Mouse (Mus musculus) ES-Bruce4 (cell line): ENCODE results near the gene Maats1. TPM values are rescaled to one million over a fixed set of nuclear protein-coding genes. Genes with fewer than 3 reads are reported as not detected.

Experiments used
- H3K27ac ChIP-seq: 2 replicates; pipeline ENCODE4 v1.5.1; 2012; ENCODE audit warnings: low read length, inconsistent platforms; ENCODE audit not compliant: insufficient read depth
- H3K27me3 ChIP-seq: 2 replicates; pipeline ENCODE4 v1.6.1; 2012; ENCODE audit warnings: mild to moderate bottlenecking, low read length, inconsistent platforms; ENCODE audit not compliant: control insufficient read depth, poor library complexity, insufficient read depth, severe bottlenecking
- H3K36me3 ChIP-seq: 2 replicates; pipeline ENCODE4 v1.6.1; 2012; ENCODE audit warnings: inconsistent platforms, mild to moderate bottlenecking, low read length, moderate library complexity; ENCODE audit not compliant: control insufficient read depth, poor library complexity, insufficient read depth, severe bottlenecking
- H3K4me1 ChIP-seq: one replicate; pipeline ENCODE4 v1.8.1; 2011; ENCODE audit warnings: low read length; ENCODE audit not compliant: control insufficient read depth, insufficient read depth
- H3K4me3 ChIP-seq: 2 replicates; pipeline ENCODE4 v1.5.1; 2011; ENCODE audit warnings: low read depth, mild to moderate bottlenecking, low read length
- H3K9ac ChIP-seq: 2 replicates; pipeline ENCODE4 v1.6.1; 2012; ENCODE audit warnings: low read depth, mild to moderate bottlenecking, inconsistent platforms; ENCODE audit not compliant: poor library complexity, severe bottlenecking
- H3K9me3 ChIP-seq: replicated peaks from 2 replicates; pipeline ENCODE4 v1.6.1; 2012; ENCODE audit warnings: mild to moderate bottlenecking, low read length, inconsistent platforms; ENCODE audit not compliant: control insufficient read depth, poor library complexity, insufficient read depth, severe bottlenecking
- CTCF ChIP-seq: IDR thresholded peaks from one replicate; pipeline ENCODE4 v1.8.1; 2011; ENCODE audit warnings: low read depth, low read length
- EP300 ChIP-seq: IDR thresholded peaks from 2 replicates; pipeline ENCODE4 v1.6.1; 2011; ENCODE audit warnings: low read depth, low read length; ENCODE audit not compliant: insufficient read depth
- POLR2A ChIP-seq: IDR thresholded peaks from one replicate; pipeline ENCODE4 v1.8.1; 2011; ENCODE audit warnings: low read length; ENCODE audit not compliant: insufficient read depth
- polyA plus RNA-seq: library from polyadenylated mRNA; stranded (reverse); fragments of >200 nt; gene quantifications from 2 replicates; pipeline ENCODE4 v1.2.4, GENCODE M21; 2011; ENCODE audit warnings: low read depth; ENCODE audit not compliant: missing spikeins, insufficient read depth, insufficient read length

Maats1 gene
- polyA plus RNA-seq, 1 experiment: 0.58 TPM

DNA sequence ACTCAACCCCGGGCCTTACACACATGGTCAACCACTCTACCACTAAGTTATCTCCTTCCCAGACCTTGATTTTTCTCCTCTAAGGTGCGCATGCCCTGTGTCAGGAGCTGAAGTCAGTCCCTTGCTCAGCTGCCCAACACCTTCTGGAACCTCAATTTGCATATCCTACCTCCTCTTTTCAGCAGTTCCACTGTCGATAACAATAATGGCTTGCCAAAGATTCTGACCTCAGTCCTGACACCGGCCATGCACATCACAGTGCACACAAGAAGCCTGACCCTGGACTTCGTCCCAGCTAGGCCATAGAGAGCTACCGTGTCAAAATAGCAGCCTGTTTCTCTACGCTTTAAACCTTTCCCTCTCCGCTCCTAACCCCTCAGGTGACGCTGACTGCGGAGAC is 31.5 kb upstream of the Maats1 start:
- no peak overlapping the region for H3K9ac ChIP-seq
- H3K9me3 ChIP-seq: no peaks in the 10 kb centered on the region
- no peaks in the 10 kb centered on the region for H3K36me3 ChIP-seq
- no peak for TF ChIP-seq EP300
- no peak for TF ChIP-seq POLR2A
- no peak for TF ChIP-seq CTCF
- H3K4me1 ChIP-seq: no peaks in the 10 kb centered on the region
- H3K27me3 ChIP-seq: no peaks in the 10 kb centered on the region
- H3K4me3 ChIP-seq: no peak overlapping the region
- H3K27ac ChIP-seq: no peak overlapping the region

DNA sequence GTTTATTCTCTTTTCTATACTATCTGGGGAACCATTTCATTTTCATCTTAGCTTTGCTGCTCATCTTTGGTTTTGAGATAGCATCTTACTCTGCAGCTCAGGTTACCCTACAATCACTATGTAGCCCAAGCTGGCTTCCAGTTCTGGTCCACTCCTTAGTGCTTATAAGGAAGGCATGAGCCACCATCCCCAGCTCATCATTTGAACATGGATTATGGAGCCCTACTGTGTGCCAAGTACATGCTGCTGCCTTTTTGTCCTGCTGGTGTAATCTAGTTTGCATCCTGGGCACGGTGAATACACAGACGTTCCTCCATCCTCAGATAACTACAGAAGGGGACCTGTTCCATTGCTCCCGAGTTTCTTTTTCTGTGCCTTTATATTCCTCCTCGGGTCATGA is 30.9 kb upstream of the Maats1 start:
- Histone ChIP-seq H3K27me3 (no peaks in the 10 kb centered on the region), H3K4me1 (no peaks in the 10 kb centered on the region), H3K36me3 (no peaks in the 10 kb centered on the region), H3K4me3 (no peak overlapping the region), H3K27ac (no peak overlapping the region), H3K9me3 (no peaks in the 10 kb centered on the region), H3K9ac (no peak overlapping the region)
- no peak for TF ChIP-seq POLR2A
- TF ChIP-seq CTCF: no peak
- no peak for TF ChIP-seq EP300

DNA sequence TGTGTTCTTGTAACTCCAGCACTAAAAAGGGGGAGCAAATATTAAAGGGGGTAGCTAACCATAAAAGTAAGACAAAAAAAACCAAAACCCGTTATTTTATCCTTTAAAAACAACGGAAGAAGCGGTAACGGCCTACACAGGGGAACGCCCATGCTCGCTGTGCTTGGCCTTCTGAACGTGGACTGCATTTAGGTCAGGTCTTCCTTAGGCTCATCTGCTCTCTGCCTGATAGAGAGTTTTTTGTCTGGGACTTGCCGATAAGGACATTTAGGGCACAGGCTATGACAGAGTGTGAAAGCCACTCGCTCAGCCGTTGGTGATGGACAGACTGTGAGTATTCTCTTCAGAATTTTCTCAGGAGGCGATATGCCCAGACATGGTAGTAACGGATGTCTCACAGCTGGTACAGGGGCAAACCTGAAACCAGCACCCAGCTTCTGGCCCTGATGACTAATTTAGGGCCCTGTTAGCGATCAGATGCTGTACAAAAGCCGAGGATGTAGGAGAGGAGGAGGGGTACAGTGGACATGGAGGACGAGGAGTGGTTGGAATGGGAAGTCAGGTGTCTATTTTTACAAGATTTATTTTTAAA is 29.9 kb upstream of the Maats1 start:
- TF ChIP-seq EP300 (no peak), CTCF (no peak), POLR2A (no peak)
- H3K27ac ChIP-seq: no peak overlapping the region
- H3K4me1 ChIP-seq: no peaks in the 10 kb centered on the region
- no peaks in the 10 kb centered on the region for H3K27me3 ChIP-seq
- H3K36me3 ChIP-seq: no peaks in the 10 kb centered on the region
- no peaks in the 10 kb centered on the region for H3K9me3 ChIP-seq
- no peak overlapping the region for H3K9ac ChIP-seq
- H3K4me3 ChIP-seq: no peak overlapping the region

DNA sequence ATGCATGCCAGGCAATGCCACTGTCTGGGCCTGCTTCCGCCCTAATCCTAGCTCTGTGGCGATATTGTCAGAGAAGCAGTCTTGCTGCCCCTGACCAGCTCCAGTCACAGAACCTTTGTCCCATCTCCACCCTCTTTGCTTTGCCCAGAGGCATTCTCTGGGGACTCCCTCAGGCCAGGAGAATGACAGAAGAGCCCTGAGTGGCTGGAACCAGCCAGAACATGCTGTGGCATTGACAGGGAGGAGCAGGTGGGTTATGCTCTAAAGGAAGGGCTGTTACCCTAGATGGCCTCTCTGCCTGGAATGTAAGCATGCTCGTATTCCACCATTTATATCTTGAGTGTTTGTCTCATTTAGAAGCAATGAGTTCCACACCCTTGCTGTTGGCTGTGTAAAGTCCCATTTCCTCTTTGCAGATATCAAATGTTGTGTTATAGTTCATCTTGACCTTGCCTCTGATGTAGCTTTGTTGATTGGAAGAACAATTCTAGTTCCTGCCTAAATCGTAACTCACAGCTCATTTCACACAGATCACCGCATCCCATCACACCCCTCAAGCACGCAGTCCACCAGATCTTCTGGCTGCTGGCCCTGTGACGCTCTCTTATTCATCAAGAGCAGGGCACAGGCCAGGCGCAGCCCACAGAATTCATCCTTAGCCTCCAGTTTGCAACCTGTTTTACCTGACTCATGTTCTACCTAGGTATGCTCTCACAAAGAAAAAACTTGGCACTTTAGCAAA is 28.9 kb upstream of the Maats1 start:
- Histone ChIP-seq H3K9ac (no peak overlapping the region), H3K9me3 (no peaks in the 10 kb centered on the region), H3K4me1 (no peaks in the 10 kb centered on the region), H3K36me3 (no peaks in the 10 kb centered on the region), H3K27me3 (no peaks in the 10 kb centered on the region), H3K4me3 (no peak overlapping the region), H3K27ac (no peak overlapping the region)
- TF ChIP-seq CTCF (no peak), EP300 (no peak), POLR2A (no peak)

DNA sequence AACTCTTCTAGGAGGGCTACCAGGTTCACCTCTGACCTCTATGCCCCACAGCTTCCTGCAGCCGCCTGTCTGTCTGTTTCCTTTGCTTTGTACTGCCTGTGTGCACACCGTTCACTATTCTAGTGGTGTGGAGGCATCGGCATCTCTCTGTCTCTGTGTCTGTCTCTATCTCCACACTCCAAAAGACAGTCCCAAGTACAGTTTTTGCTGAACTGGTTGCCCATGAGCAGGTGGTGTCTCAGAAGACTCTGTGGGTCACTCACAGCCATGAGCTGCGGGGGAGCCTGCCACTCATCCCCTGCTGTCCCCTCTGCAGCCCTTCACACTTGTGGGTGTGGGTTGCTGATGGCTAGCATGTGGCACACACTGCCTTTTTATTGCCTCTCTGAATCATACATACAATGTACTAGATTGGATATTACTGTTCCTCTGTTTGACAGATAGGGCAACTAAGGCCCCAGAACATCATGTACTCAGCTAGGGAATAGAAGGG is 28.1 kb upstream of the Maats1 start:
- Histone ChIP-seq H3K36me3 (no peaks in the 10 kb centered on the region), H3K9me3 (no peaks in the 10 kb centered on the region), H3K9ac (no peak overlapping the region), H3K27ac (no peak overlapping the region), H3K4me3 (no peak overlapping the region), H3K4me1 (no peaks in the 10 kb centered on the region), H3K27me3 (no peaks in the 10 kb centered on the region)
- no peak for TF ChIP-seq CTCF
- TF ChIP-seq EP300: no peak
- TF ChIP-seq POLR2A: no peak

DNA sequence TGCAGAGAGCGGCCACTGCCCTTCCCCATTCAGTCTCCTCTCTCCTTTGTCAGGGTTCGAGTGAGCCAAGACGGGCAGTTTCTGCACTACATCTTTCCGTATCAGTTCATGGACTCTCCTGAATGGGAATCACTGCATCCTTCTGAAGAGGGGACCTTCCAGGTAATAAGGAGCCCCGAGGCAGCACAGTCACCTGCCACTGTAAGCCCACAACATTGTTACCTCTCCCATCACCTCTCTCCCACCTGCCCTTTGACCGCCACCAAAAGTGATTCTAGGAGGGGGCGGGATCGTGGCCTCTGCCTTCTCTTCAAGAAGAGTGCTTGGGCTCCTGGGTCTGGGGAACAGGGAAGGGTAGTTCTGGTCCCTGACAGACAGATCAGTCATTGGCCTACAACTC is 27.5 kb upstream of the Maats1 start:
- Histone ChIP-seq H3K9me3 (no peaks in the 10 kb centered on the region), H3K27me3 (no peaks in the 10 kb centered on the region), H3K4me1 (no peaks in the 10 kb centered on the region), H3K27ac (no peak overlapping the region), H3K36me3 (no peaks in the 10 kb centered on the region), H3K4me3 (no peak overlapping the region), H3K9ac (no peak overlapping the region)
- TF ChIP-seq POLR2A (no peak), EP300 (no peak), CTCF (no peak)
